Mouse (Mus musculus) cerebellum, postnatal 25 days (tissue): Measurements from ENCODE around the gene Fat3.

Experiments used
- DNase-seq, 2 experiments: peaks; one replicate each; pipeline ENCODE4 v3.0.0; 2021; ENCODE audit warnings: mixed read lengths in 2 of 2

The Fat3 gene

DNA sequence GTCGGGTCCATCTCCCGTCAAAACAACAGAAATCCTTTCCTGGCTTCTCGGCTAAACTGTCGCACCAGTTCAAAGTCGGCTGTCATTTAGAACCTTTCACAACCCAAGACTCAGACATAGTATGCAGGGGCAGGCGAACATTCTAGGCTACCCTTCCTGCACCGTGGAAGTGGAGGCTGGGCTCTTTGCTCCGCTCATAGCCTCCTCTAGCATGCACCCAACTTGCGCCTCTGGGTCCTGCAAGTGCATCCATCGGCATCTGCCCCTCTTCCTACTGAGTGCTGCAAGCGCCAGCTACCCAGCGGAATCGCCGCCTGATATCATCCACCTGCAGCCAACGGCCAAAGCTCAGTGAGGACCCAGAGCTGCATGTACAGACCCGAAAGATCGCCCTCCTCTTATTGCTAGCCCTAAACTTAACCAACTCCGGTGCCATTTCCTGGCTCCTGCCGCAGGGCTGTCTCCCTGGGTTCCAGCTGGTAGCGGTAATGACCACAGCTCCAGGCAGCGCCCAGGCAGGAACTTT lies at the start of gene Fat3:
Gene Fat3 (minus strand): TSS at position 100 of the 526 bp plus-strand sequence.
- peak; percentile 51 to 57 for DNase-seq

DNA sequence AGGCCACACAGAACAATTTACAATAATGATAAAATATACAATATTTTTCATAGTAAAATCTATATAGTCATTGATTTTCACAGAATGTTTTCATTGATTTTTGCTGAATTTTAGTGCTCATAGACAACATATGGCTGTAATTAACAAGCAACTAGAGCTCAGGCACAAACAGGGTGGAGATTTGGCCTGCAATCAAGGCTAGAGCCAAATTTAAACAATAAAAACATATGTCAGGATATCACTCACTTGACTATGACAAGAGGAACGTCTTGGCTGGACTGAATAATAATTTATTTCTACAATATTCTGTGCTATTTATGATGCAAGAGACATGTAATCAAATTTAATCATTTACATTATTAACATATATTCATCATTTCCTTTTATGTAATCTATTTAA lies 31.8 kb upstream of the Fat3 start:
- DNase-seq = no peak

DNA sequence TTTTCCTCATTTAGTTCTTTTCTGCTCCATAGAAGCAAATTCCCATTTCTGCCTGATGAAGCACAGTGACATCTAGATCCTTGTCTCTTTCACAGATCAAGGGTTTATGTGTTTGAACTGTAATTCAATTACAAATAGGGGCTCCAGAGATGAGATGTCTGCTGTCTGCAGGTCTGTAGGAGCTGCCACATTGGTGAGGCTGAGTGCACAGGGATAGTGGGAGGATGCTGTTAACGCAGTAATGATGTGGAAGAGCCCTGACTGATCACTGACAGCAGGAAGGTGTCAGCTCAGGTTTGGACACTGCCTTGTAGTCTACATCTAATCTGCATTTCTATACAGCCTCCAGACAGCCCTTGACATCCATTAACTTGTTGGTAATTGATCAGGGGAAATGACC lies 16.5 kb upstream of the Fat3 start:
- DNase-seq = no peak

DNA sequence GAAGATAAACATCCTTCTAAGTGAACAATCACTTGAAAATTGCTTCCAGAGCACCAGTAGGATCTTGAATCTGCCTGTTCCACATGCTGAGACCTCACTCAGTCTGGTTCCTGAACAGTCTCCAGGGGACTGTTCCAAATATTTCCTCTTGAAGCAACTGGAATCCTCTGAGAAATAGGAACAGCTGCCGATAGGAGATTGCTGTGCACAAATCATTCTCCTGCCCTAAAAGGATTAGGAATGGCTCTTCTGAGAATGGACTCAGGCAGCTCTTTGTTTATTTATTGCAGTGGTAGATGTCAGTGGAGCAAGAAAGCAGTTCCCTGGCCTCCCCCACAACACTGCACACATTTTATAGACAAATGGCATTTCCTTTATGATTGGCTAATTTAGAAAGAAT lies 10.9 kb upstream of the Fat3 start:
- no peak for DNase-seq

DNA sequence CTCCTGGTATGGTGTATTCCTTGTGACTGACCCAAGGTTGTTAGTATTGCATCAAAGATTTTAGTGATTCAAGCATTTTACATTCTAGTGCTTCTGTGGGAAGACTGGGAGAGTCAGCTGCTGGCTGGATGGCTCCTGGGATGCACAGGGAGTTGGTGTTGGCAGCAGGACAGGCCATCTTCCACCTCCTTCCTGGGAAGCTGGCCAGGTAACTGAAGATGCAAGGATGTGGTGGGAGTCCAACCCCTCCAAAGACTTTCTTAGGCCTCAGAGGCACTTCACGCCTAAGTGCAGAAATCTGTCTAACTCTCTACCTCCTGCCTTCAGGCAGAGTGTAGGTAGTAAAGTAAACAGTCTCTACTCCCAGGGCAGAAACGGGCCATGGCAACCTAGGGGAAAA lies 2.7 kb upstream of the Fat3 start:
- no peak for DNase-seq

DNA sequence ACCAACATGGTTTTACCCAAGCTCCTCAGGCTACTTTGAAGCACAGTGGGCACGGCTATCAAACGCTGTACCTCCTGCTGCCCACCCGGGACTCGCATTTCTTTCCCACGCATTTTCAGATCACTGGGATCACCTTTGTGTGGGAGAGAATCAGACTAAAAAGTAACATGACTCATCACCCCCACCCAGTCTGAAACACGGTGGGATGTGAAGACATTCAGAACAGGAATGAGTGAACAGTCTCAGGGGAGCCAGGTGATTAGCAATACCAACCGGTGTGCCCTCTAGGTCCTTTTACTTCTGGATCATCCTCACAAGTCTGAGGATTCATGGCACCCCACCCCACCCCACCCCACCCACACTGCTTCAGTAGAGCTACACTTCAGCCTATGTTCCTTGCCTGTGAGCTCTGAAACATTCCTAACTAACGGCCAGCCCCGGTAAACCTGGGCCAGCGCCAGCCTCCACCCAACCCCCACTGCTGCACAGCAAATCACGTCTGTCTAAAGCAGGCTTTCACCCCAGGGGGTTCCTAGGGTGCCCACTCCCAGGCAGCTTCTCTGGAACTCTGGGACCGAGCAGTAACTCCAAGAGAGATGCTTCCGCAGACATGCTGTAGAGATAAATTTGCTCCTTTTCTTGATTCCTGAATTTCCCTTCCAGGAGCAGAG lies 1.7 kb upstream of the Fat3 start:
- DNase-seq = peak; percentile 23 to 49

DNA sequence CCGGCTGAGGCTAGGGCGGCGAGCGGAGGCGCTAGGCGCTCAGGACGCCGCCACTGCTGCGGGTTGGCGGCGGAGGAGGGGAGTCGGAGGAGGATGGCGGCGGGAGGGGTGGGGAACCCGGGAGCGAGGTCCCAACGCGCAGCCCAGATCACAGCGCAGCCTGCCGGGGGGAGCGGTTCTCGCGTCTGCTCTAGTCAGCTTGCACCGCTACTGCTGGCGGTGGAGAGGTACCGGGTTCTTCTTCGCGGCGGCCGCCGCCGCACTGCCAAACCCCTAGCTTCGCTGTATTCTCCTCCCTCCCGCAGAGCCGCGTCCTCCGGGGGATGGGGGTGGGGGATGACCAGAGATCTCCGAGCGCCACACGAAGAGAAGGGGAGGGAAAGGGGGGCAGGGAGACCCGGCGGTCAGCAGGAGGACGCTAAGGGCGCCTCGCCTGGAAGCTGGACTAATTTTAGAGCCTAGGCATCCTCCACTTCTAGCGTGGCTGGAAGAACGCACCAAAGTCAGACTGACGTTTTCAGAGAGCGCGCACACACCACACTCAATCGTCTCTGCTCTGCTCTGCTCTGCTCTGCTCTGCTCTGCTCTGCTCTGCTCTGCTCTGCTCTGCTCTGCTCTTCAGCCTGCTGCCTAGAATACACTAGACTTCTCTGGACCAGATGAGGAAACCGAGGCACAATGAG lies 1.0 kb upstream of the Fat3 start:
- DNase-seq = peak; percentile 79 to 85

DNA sequence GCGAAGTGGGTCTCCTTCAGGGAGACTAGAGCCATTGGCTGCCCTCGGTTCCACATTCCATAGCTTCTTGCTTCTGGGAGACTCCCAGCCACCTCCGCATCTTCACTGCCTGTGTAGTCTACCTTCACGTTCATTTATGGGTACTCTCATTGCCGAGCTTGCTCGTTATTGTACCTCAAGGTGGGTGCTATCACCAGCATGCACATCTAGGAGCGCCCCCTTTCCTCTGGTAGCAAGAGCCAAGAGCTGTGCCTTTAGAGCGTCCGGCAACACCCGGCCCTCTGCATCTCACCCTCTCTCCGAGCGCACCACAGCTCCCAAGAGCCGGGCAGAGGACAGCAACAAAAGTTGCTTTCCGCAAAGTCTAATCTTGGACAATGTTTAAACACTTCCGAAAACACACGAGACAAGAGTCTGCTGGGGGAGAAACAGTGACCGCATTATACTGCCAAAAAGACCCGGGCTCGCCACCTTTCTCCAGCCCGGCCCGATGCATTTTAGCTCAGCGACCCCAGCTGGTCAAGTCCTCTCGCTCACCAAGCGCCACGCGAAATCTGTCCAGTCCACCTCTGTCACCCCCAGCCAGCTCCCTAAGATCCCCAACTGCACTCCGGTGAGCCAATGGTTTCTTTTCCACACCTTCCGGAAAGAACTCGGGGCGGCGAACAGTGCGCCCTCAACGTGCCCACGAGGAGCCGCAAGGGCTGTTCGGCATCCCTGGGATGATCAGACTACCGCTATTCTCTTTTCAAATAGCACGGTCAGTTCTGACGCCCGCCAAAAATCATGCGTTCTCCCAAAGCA lies 501 bp downstream of the Fat3 start:
- peak; percentile 60 to 61 for DNase-seq

DNA sequence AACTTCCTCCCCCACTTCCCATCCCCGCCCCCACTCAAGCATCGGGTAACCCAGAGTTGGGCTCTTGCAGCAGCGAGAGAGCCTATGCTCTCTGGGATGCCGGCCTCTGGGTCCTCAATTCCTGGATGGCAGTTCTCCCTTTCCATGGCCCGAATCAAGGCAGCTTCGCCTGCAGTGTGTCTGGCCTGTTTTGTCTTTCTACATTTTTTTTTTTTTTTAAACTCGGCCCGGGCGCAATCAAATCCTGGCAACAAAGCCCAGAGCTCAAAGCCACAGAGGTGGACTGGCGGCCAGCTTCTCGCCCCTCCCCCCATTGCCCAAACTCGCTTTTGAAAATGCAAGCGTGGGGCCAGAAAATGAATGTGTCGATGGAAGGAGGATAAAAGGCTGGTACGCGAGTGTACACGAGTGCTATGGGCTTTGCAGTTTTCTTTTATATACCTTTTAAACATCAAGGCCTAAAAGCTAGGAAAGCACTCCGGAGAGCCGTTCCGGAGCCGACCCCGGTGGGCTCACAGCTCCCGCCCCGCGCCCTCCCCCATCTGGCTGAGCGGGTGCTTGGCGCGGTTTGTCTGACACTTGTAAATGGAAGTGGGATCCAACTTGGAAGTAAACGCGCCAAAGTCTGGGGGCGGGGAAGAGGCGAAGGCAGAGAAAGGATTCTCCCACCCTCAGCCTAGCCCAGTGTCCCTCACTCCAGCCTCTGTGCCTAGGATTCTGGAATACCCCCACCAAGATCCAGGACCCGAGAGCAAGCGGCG lies 1.3 kb downstream of the Fat3 start:
- peak; percentile 46 to 55 for DNase-seq

DNA sequence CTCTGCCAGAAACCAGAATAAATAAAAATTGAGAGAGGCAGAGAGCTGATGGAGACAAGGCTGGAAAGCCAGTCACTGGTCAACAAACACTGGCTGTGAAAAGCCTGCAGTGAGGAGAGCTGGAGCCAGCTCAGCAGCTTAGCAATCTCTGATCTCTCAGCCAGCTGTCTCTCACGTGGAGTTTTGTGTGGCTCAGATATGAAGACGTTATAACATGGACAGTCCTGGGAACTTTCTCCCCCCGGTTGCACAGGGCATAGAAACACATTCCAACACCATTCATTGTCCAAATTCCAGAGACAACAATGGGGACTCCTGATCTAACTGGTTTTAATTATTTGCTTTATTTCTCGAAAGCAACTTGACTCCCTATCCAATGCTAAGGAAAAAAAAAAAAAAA lies 2.2 kb downstream of the Fat3 start:
- no peak for DNase-seq

DNA sequence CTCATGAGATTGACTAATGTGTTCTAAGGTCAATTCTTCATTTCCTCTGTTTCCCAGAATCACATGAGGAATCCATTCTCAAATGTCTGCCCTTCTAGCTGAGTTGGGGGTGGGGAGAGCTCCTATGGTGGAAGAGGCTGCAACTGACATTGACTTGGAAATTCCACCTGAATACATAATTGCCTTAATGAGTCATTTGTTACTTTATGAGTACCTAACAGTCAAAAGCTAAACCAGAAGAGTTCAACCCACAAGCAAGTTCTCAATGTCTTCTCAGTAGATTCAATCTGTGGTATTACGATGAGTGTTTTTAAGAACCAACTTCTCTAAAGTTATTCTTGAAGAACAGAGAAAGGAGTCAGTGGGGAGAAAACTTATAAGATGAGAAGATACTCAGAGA lies 3.7 kb downstream of the Fat3 start:
- DNase-seq = no peak

DNA sequence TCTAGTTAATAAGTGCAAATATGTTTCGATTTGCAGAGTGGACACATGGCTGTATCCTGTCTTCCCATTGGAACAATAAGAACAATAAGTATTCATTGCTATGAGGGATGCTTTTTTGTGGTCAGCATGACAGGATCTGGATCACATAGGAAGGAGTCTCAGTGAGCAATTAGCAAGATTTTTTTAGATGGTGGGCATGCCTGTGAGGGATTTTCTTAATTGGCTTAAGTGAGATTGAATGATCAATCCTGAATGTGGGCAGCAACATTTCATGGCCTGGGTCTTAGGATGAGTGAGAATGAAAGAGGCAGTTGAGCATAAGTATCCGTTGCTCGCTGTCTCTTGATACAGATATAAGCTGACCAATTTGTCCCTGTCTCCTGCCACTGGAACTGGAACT lies 4.8 kb downstream of the Fat3 start:
- no peak for DNase-seq

DNA sequence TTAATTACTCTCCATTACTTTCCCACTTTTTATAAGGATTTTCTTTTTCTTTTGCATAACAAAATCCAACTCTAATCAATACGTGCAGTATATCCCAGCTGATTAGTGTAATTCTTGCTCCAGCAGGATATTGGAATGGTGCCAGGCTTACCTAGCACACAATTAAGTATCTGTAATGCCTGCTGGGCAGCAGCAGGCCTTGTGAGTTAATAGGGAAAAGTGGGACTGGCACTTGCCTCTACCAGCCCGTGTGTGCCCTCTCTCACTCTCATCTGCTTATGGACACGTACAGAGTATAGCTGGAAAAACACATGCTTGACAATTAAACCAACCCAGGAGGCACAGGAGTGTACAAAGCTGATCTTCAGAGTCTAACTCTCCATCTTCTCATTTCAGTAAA lies 11.4 kb downstream of the Fat3 start:
- DNase-seq = peak in 1 of 2 experiments; percentile 11

DNA sequence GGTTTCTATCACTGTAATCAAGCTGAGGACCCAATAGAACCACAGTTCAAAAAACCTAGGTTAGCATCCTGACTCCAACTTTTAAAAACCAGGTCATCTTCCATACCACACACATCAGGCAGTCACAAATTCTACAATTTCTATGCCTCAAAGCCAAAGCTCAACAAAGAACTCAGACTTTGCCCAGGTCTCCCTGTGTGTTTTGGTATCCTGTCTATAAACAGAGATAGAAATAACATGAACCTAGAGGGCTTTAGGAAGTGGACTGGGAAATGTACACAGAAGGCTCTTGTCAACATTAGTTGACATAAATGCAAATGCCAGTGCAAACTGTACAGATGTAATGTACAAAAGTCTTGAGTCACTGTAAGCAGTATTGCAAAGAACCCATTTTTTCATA lies 13.5 kb downstream of the Fat3 start:
- DNase-seq = no peak

DNA sequence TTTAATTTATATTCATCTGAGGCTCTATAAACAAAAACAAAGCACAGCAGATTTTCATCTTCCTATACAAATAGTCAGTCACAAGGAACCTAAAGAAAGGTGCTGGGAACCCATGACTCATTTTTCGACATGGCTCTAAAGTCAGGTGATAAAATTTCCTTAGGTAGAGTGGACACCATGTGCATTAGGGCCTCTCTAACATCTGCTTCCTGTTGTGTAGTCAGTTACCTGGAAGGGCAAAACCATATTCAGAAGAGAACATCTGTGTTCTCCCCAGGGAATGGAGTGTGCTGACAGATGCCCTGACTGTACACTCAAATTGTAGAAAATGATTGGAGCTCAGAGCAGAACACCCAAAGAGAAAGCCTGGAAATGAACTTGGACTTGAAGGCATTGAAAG lies 14.9 kb downstream of the Fat3 start:
- DNase-seq = no peak

DNA sequence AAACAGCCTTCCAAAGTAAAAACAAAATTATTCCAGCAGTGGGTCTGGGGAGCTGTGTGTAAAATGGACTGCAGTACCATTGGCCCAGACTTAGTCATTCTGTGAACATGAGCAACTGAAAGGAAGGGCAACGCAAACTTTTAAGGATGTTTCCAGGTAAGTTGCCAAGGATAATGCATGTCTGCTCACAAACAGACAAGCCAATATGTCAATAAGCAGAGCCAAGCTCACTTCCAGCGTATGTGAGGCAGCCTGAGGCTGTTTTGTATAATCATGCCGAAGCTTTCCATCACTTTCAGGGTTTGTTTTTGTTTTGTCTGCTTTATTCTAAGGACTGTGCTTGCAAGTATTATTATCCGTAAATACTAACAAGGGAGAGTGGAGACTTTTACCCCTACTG lies 15.9 kb downstream of the Fat3 start:
- DNase-seq = no peak

DNA sequence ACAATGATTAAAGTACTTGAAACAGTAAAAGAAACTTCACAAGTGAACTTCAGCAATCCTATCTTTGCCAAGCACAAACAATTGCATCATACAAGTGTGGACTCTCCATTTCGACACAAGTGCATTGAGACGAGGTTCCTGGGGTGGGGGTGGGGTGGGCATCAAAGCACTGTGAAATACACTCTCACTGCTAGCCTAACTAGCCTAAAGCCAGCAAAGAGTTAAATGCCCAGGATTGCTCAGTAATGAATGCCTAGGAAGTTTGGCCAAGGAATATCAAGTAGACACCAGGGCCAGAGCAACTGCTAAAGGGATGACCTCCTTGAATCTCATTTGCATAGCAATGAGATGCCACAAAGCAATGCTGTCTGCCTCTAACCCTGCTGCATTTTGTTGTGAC lies 16.3 kb downstream of the Fat3 start:
- DNase-seq = no peak

DNA sequence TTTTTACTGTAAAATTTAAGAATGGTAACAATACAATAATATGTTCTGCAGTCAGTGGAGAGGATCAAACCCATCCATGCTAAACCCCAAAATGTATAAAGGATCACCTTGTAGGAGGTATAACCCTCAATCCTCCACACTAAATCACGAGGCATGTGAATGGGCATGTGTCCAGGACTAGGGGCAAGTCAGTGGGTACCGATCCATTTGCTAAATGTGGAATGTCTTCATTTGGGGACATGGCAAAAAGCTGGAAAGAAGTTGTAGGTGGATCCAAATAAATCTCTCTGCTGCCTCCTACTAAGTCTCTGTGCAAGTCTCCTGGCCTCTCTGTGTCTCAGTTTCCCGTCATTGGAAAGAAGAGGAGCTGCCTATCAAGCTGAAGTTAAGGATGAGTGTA lies 39.6 kb downstream of the Fat3 start:
- DNase-seq = no peak

DNA sequence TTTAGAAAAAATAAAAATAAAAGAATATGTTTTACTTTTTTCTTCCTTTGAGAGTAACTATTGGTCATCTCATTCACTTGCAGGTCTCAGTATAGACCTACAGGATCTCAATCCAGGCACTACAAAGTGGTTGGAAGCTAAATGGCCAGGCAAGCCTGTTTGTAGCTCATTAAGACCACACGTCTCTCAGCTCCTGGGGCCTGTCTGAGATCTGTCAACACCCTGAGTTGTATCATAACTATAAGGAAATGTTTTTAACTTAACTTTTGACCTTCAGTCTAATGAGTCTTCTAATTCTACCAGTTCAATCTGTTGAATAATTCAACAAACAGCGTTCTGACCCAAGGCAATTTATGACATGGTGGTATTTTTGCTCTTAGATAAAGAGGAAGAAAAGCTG lies 40.5 kb downstream of the Fat3 start:
- no peak for DNase-seq

DNA sequence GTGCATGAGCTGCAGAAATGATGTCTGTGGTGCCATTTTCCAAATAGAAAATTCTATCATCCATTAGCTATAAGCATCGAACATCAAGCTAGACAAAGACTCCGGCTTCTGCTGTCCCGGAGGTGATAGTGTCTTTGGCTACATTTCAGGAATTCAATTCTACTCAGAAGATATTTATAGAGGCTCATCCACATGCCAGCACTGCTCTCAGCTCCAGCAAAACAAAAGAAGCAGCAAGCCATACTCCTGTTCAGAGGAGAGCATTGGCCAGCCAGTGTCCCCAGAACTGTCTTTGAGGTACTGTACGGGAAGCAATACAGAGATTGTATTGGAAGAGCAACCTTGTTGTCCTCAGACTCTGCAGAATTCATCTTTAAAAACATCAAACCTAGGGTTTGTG lies 59.2 kb downstream of the Fat3 start:
- DNase-seq = peak; percentile 7 to 25

DNA sequence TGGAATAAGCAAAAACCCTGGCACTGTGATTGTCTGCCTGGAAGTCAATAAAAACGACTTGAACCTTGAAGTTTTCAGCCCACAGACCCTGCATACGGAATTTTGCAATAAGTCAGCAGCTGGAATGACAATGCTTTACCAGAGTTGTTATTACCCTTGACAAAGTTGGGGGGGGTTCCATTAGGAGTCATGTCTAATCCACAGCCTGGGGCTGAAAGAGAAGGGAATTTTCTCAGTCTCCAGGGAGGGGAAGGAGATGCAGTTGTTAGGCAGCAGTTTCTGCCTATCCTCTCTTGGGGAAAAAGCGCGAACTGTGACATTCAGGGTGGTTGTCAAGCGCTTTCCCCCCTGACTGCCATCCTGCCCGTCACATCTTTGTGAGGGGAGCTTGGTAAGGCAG lies 60.4 kb downstream of the Fat3 start:
- no peak for DNase-seq

DNA sequence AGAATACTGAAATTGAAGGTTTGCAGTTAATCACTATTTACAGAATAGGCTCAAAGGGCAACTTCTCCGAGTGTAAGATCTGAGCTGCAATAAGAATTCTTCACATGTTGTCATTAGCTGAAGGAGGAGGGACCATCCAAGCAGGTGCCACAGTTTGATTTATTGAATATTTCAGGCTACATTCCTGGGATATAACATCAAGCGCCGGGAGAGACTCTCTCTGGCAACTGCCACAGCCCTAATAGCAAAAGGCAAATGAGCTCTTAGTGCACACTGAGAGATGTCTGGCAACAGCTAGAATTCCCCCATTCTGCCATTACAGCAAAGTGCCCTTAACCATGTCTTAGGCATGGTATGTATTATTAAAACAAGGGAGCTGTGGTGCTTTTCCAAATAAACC lies 61.1 kb downstream of the Fat3 start:
- no peak for DNase-seq

DNA sequence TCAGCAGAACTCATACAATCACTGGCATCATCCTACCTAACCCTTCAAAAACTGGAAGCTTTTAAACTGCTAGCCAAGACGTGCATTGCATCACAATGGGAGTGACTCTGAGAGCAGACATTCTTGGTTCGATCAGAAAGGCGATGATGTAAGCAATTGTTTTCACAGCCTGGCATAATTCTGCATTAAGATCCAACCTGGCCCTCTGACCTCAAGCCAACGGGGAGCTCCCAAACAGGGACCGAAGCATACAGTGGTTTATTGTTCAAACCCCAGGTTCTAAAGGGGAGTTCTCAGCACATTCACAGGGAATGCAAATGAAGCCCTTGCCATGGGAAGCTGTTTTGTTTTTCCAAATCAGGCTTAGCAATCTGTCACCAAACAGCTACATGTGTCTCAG lies 63.3 kb downstream of the Fat3 start:
- no peak for DNase-seq
